Mouse (Mus musculus) inflammation-experienced regulatory T-cells, adult 6 months (primary cell): ENCODE measurements around the gene Tmem170. TPM values are rescaled to one million over a fixed set of nuclear protein-coding genes. Genes with fewer than 3 reads are reported as not detected.

Experiments used
- ATAC-seq: one replicate; pipeline ENCODE4 v1.8.0; 2017
- polyA plus RNA-seq, 3 experiments: library from polyadenylated mRNA; unstranded; fragments of 100-300 nt; shearing (Covaris generic); gene quantifications; one replicate each; pipeline ENCODE4 v1.2.1; 2017

Gene Tmem170
- polyA plus RNA-seq, result 1 to 10 TPM; 5.2 to 7.5 (median 7.2) TPM

GRCm38 (mm10) chr8:111876355-111876948 is at the start of gene Tmem170:
Gene Tmem170, minus strand, starts transcription at chr8:111876750.
- peak; percentile 96 for ATAC-seq

GRCm38 (mm10) chr8:111924976-111925375 is 48.4 kb upstream of the Tmem170 start:
- no peak for ATAC-seq

- peak; percentile 76 for ATAC-seq
Measured at GRCm38 (mm10) chr8:111923383-111923804, 46.8 kb upstream of the Tmem170 start.

GRCm38 (mm10) chr8:111920971-111921370 is 44.4 kb upstream of the Tmem170 start:
- no peak for ATAC-seq

GRCm38 (mm10) chr8:111919663-111920062 is 43.1 kb upstream of the Tmem170 start:
- no peak for ATAC-seq

- ATAC-seq, result no peak
Measured at GRCm38 (mm10) chr8:111912860-111913432, 36.4 kb upstream of the Tmem170 start.

- no peak for ATAC-seq
Measured at GRCm38 (mm10) chr8:111911572-111911971, 35.0 kb upstream of the Tmem170 start.

- no peak for ATAC-seq
Measured at GRCm38 (mm10) chr8:111909621-111910450, 33.3 kb upstream of the Tmem170 start, which contains the start of gene Chst5. Gene Chst5, minus strand, starts transcription at chr8:111910447.

- no peak for ATAC-seq
Measured at GRCm38 (mm10) chr8:111905500-111906121, 29.1 kb upstream of the Tmem170 start.

- no peak for ATAC-seq
Measured at GRCm38 (mm10) chr8:111902080-111902479, 25.5 kb upstream of the Tmem170 start.

- no peak for ATAC-seq
Measured at GRCm38 (mm10) chr8:111898586-111898985, 22.0 kb upstream of the Tmem170 start.

- no peak for ATAC-seq
Measured at GRCm38 (mm10) chr8:111894955-111895354, 18.4 kb upstream of the Tmem170 start.

- no peak for ATAC-seq
Measured at GRCm38 (mm10) chr8:111892615-111893014, 16.1 kb upstream of the Tmem170 start.

GRCm38 (mm10) chr8:111891983-111892382 is 15.4 kb upstream of the Tmem170 start:
- no peak for ATAC-seq

GRCm38 (mm10) chr8:111890911-111891303 is 14.4 kb upstream of the Tmem170 start:
- ATAC-seq, result no peak

GRCm38 (mm10) chr8:111889931-111890910 is 13.7 kb upstream of the Tmem170 start:
- ATAC-seq, result no peak

GRCm38 (mm10) chr8:111888091-111888650 is 11.6 kb upstream of the Tmem170 start:
- no peak for ATAC-seq

- ATAC-seq, result no peak
Measured at GRCm38 (mm10) chr8:111887479-111887878, 10.9 kb upstream of the Tmem170 start.

GRCm38 (mm10) chr8:111883615-111884014 is 7.1 kb upstream of the Tmem170 start:
- no peak for ATAC-seq

- ATAC-seq, result peak; percentile 45
Measured at GRCm38 (mm10) chr8:111881591-111881990, 5.0 kb upstream of the Tmem170 start.

- no peak for ATAC-seq
Measured at GRCm38 (mm10) chr8:111877711-111878110, 1.2 kb upstream of the Tmem170 start.
